Mouse (Mus musculus): Measurements from ENCODE around the gene Ift43. TPM values are rescaled to one million over a fixed set of nuclear protein-coding genes. Genes with fewer than 3 reads are reported as not detected.
A peak's percentile ranks its signal among the peaks of the same experiment; 100 is the strongest.

Gene Ift43
- polyA plus RNA-seq (2017; shearing (Covaris generic)) = 1 to 10 TPM; 5.0 to 7.1 (median 6.8) TPM

- peak; percentile 31 for ATAC-seq
These were observed at the start of gene Ift43 for GRCm38 (mm10) chr12:86082481-86083012. Gene Ift43 (plus strand): TSS chr12:86082541.

- ATAC-seq = no peak
These were observed 46.8 kb upstream of the Ift43 start for GRCm38 (mm10) chr12:86035586-86035985.

GRCm38 (mm10) chr12:86036368-86037166 lies 45.8 kb upstream of the Ift43 start:
- ATAC-seq = no peak

GRCm38 (mm10) chr12:86037235-86037921 lies 45.0 kb upstream of the Ift43 start:
- ATAC-seq = no peak

DNA sequence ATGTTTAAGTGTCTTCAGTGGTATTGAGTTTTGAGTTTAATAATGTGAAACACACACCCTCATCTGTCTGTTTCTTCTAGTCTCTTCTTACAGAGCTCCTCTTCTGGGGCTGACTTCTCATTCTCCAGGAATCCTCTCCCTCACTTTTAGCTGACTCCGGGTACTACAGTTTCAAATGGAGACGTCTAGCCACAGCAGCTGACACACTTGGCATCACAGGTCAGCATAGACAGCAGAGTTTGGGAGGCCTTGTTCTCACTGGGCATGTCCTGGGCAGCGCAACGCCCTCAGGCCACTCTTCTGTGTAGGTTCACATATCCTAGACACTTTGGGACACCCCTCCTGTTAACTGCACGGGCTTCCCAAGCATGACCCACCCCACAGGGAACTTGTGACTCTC lies 43.3 kb upstream of the Ift43 start:
- no peak for ATAC-seq

DNA sequence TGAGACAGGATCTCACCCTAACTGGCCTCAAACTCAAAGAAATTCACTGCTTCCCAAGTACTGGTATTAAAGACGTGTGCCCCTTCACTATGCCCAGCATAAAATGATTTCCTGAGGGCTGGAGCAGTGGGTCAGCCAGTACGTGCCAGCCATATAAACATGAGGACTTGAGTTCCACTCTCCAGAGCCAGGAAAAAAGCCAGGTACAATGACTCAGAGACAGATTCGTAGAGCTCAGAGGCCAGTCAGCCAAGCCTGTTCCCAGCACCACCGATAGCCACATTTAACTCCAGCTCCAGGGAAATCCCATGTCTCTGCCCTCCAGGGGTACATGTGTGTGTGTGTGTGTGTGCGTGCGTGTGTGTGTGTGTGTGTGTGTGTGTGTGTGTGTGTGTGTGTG lies 42.6 kb upstream of the Ift43 start:
- ATAC-seq = no peak

DNA sequence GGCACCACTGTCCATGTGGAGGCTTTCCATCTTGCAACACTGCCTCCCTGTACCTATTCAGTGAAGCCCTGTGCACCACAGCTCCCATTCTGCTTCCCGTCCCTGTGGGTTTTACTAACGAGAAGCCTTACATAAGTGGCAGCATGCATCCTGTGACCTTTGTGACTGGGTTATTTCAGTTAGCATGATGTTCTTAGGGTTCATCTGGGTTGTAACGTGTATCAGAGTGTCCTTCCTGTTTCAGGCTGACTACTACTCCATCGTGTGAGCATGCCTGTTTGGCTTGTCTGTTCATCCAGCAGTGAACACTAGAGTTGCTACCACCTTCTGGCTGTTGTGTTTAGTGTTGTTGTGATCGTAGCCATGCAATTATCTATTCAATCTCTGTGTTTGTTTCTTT lies 36.2 kb upstream of the Ift43 start:
- peak; percentile 78 for ATAC-seq

- ATAC-seq = no peak
These were observed 35.6 kb upstream of the Ift43 start for GRCm38 (mm10) chr12:86046776-86047175.

DNA sequence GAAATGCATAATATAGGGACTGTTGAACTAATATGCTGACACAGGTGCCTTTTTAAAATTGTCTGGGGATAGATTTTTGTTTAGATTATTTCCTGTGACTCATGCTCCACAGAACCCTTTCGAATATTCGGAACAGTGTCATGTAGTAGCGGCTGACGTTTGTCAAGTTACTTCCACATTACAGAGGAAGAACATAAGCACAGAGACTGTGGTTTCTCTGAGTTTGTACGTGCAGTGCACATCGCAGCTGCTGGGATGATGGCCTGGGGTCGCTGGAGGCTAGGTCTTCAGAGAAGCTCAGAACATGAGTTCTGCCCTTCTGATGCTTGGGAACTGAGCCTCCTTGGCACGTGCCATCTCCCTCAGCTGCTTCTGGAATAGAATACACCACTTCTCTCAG lies 35.0 kb upstream of the Ift43 start:
- ATAC-seq = peak; percentile 44

GRCm38 (mm10) chr12:86049813-86050212 lies 32.5 kb upstream of the Ift43 start:
- ATAC-seq = no peak

DNA sequence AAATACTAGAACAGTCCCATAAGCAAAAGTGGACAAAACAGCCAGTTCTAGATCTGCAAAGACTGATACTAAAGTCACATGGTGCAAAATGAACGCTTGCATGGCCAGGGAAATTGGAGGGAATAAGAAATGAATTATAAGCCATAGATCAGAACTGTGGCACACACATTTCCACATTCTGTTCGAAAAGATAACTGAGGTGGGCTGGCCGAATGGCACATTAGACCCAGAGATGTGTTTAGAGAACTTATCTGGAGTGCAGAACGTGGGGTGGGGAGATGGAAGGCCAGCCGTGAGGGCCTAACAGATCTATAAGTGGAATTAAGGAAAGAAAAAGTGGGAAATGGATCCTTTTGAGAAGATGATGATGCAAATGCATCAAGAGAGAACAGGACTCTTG lies 30.9 kb upstream of the Ift43 start:
- no peak for ATAC-seq

DNA sequence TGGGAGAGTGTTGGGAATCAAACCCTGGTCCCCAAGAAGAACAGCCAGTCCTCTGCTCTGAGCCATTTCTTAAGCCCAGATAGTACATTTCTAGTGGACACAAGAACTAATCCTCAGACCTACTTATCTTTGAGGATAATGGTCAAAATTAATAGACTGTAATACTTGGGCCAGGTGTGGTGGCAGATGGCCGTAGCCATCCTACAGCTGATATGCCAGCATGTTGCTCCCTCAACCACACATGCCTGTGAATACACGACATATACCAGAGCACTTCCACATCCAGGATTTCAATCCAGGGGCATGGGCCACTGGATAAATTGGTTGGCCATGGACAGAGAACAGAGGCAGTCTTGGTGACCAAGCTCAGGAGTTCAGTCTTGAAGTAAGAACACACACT lies 27.0 kb upstream of the Ift43 start:
- ATAC-seq = no peak

GRCm38 (mm10) chr12:86056976-86057375 lies 25.4 kb upstream of the Ift43 start:
- no peak for ATAC-seq

DNA sequence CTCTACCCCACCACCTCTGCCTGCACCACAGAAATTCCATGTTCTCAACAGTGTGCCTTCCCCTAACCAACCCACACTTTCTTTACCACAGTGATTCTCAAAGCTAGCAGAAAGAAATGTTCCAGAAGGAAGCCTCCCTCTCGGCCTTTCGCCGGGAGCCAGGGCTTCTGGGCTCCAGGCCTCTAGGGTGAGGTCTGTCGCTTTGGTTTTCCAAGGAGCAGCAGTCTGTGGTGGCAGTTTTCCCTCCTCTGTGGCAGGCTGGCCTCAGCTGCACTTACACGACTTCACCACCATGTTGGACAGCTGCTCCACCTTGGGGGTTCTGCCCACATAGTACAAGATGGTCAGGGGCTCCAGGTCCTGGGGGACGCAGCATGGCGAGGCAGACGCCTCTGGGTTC lies 24.8 kb upstream of the Ift43 start:
- no peak for ATAC-seq

DNA sequence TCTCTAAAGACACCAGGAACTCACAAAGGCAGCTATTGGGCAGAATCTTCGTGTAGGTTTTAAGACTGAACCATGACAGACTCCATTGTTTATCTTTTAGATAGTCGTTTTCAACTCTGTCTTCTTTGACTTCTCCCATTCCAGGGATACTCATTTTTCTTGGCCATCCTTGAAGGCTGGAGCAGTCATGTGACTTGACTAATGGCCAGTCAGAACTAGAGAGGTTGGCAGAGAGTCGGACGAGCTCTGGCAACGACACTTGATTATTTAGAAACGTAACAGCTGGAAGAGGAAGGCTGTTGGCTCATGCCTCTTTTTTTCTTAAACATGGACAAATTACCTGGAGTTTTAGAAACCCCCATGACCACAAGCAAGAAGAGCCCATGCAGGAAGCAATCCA lies 23.0 kb upstream of the Ift43 start:
- ATAC-seq = no peak

DNA sequence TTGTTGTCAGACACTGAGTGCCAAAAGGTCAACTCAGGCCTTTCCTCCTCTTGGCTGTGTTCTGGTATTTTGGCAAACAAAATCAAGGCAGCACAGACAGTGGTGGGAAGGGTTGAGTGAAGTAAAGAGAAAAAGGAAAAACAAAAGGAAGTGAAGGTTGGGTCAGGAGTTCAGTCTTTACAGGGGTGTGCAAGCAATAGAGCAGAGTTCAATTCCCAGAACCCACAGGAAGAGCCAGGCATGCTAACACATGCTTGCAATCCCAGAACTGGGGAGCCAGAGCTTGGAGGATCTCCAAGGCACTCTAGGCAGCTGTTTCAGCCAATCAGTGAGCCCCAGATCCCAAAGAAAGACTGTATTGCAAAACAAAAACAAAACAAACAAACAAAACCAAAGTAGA lies 17.5 kb upstream of the Ift43 start:
- no peak for ATAC-seq

- no peak for ATAC-seq
These were observed 10.9 kb upstream of the Ift43 start for GRCm38 (mm10) chr12:86071432-86071831.

- no peak for ATAC-seq
These were observed 7.7 kb upstream of the Ift43 start for GRCm38 (mm10) chr12:86074681-86075080.

- no peak for ATAC-seq
These were observed 7.0 kb upstream of the Ift43 start for GRCm38 (mm10) chr12:86075358-86075757.

GRCm38 (mm10) chr12:86076321-86076901 lies 5.9 kb upstream of the Ift43 start:
- ATAC-seq = no peak

DNA sequence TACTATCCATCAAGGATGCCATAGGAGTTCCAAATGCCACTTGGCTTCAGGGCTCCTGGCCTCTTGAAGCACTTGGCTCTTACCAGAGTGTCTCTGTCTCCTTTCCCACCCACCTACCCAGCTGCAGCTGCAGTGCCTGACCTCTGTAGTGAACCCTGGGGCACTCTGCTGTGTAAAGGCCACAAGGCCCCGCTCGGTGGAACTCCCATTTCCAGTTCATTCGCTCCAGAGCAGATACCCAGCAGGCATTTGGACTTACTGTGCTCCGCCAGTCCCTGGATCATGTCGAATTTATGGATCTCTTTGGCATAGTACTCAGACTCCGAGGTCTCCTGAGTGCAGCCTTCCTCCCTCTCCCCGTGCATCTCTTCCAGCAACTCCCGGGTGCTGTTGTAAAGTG lies 5.0 kb upstream of the Ift43 start:
- ATAC-seq = no peak

- no peak for ATAC-seq
These were observed 4.6 kb upstream of the Ift43 start for GRCm38 (mm10) chr12:86077736-86078135.

- no peak for ATAC-seq
These were observed 4.2 kb upstream of the Ift43 start for GRCm38 (mm10) chr12:86078176-86078552.

Data from inflammation-experienced regulatory T-cells, adult 6 months (primary cell).